Mouse (Mus musculus): ENCODE results near the gene Trim41. TPM values are rescaled to one million over a fixed set of nuclear protein-coding genes. Genes with fewer than 3 reads are reported as not detected.

Gene Trim41
- total RNA-seq, 2 experiments from 2014 or later, result 26.4 to 27.0 TPM

GRCm38 (mm10) chr11:48819614-48820307, 2.6 kb upstream of the Trim41 start:
- intact Hi-C loops (cut with DNase I), result loop anchor here (2.0 to 5.0 kb wide), 3 partner anchors 13 to 383 kb away; partner anchors contain the start of gene Zfp62
- no peak for DNase-seq

- peak; percentile 83 to 87 for DNase-seq
- intact Hi-C loops (cut with DNase I), result loop anchor here (2.0 to 5.0 kb wide), 3 partner anchors 14 to 384 kb away; partner anchors contain the start of gene Zfp62
Observed at GRCm38 (mm10) chr11:48818346-48818745, 1.2 kb upstream of the Trim41 start.

GRCm38 (mm10) chr11:48817794-48818193, 641 bp upstream of the Trim41 start:
- DNase-seq, result no peak
- intact Hi-C loops (cut with DNase I), result loop anchor here (2.0 to 5.0 kb wide), 3 partner anchors 15 to 385 kb away; partner anchors contain the start of gene Zfp62

- intact Hi-C loops (cut with DNase I), result loop anchor here (5.0 kb wide), 1 partner anchor 386 kb away; the partner anchor contains the start of gene Zfp62
- DNase-seq, result peak; percentile 31 to 51
Observed at GRCm38 (mm10) chr11:48816281-48816781, 822 bp downstream of the Trim41 start.

GRCm38 (mm10) chr11:48815851-48816250, 1.3 kb downstream of the Trim41 start:
- no peak for DNase-seq
- intact Hi-C loops (cut with DNase I), result loop anchor here (2.0 to 5.0 kb wide), 2 partner anchors 15 to 386 kb away; partner anchors contain the start of genes Rack1 and Zfp62

- intact Hi-C loops (cut with DNase I), result loop anchor here (2.0 kb wide), 1 partner anchor 13 kb away; the partner anchor contains the start of gene Rack1
- no peak for DNase-seq
Observed at GRCm38 (mm10) chr11:48813782-48814181, 3.4 kb downstream of the Trim41 start.

GRCm38 (mm10) chr11:48810142-48810541, 7.0 kb downstream of the Trim41 start:
- intact Hi-C loops (cut with DNase I), result no loop called here
- no peak for DNase-seq

- no peak for DNase-seq
- intact Hi-C loops (cut with DNase I), result no loop called here
Observed at GRCm38 (mm10) chr11:48809434-48809830, 7.7 kb downstream of the Trim41 start.

GRCm38 (mm10) chr11:48808737-48809433, 8.3 kb downstream of the Trim41 start:
- intact Hi-C loops (cut with DNase I), result no loop called here
- DNase-seq, result peak; percentile 50 to 70

GRCm38 (mm10) chr11:48808304-48808646, 8.9 kb downstream of the Trim41 start:
- intact Hi-C loops (cut with DNase I), result no loop called here
- no peak for DNase-seq

- intact Hi-C loops (cut with DNase I), result no loop called here
- DNase-seq, result no peak
Observed at GRCm38 (mm10) chr11:48807563-48808303, 9.4 kb downstream of the Trim41 start.

GRCm38 (mm10) chr11:48806856-48807562, 10.1 kb downstream of the Trim41 start:
- DNase-seq, result no peak
- intact Hi-C loops (cut with DNase I), result no loop called here

- intact Hi-C loops (cut with DNase I), result no loop called here
- DNase-seq, result no peak
Observed at GRCm38 (mm10) chr11:48804922-48805321, 12.2 kb downstream of the Trim41 start.

- intact Hi-C loops (cut with DNase I), result no loop called here
- DNase-seq, result no peak
Observed at GRCm38 (mm10) chr11:48803988-48804387, 13.2 kb downstream of the Trim41 start.

- intact Hi-C loops (cut with DNase I), result loop anchor here (2.0 kb wide), 1 partner anchor 13 kb away; no protein-coding TSS in a partner anchor
Observed at GRCm38 (mm10) chr11:48801831-48802772, 15.1 kb downstream of the Trim41 start.

GRCm38 (mm10) chr11:48799921-48800701, 17.0 kb downstream of the Trim41 start, which contains the start of gene Rack1:
Gene Rack1, plus strand, starts transcription at chr11:48800332.
- DNase-seq, result peak; percentile 85 to 89
- intact Hi-C loops (cut with DNase I), result loop anchor here (2.0 to 10.0 kb wide), 3 partner anchors 15 to 465 kb away; partner anchors contain the start of gene Zfp62

More at GRCm38 (mm10) chr11:48801831-48802772, 15.1 kb downstream of the Trim41 start:
- no peak for DNase-seq
